Mouse (Mus musculus): Measurements from ENCODE around the gene Tnfrsf25. TPM values are rescaled to one million over a fixed set of nuclear protein-coding genes. Genes with fewer than 3 reads are reported as not detected.

Gene Tnfrsf25
- polyA plus RNA-seq (2015; fragmentation: Nextera tagmentation; extraction: Ambion mirVana), result 0.80 and 1.1 TPM in 2 replicates

DNA sequence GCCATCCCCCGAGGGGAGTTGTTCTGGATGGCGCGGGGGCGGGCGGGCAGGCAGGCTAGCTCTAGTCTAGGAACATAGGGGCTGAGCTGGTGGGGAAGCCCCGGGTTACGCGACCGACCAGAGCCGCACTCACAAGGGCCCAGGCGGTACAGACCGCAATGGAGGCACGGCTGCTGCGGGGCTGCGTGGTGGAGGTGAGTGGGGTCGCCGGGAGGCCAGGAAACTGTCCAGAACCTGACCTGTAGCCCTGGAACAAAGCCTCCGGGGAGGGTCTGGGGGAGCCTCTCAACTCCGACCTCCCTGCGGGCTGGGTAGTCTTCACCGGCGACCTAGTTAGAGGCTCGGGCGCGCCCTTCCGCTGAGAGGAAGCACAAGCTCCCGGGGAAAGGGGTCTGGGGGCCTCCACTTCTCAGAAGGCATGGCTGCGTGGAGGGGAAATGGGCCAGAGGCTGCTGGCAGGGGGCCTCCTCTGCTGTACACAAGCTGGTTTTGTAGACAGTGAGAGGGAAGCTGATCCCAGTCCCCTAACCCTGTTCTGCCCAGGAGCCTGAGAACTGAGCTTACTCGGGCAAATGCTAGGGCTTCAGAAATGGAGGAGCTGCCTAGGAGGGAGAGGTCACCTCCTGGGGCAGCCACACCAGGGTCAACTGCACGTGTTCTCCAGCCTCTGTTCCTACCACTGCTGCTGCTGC, at the start of gene Tnfrsf25:
TSS of gene Tnfrsf25 (plus strand) at position 14 of the 692 bp plus-strand sequence.
- Histone ChIP-seq H3K9ac (ENCODE audit: low read depth, low read length) (no peak within 1 kb of the TSS), H3K4me3 (ENCODE audit: low read length) (no peak within 1 kb of the TSS), H3K4me1 (ENCODE audit: control insufficient read depth, insufficient read depth, low read depth, low read length) (peaks cover 23% of the 10 kb centered on the region), H3K4me2 (ENCODE audit: low read length) (peak within 1 kb of the TSS; percentile 21; the same call in 1 of the 2 replicates), H3K27me3 (replicated peaks; ENCODE audit: control insufficient read depth, insufficient read depth, low read length) (peaks cover 69% of the 10 kb centered on the region), H3K36me3 (ENCODE audit: control insufficient read depth, insufficient read depth, low read length) (peaks cover 8% of the 10 kb centered on the region), H3K27ac (ENCODE audit: low read depth, low read length) (no peak within 1 kb of the TSS), H3K9me3 (ENCODE audit: control insufficient read depth, low read length) (no peaks in the 10 kb centered on the region)
- ATAC-seq, result 0 out of 2 replicates have a peak, but pooled peaks have one; percentile 4
- 3% methylated on average over 30 of the region's 30 CpGs for WGBS

DNA sequence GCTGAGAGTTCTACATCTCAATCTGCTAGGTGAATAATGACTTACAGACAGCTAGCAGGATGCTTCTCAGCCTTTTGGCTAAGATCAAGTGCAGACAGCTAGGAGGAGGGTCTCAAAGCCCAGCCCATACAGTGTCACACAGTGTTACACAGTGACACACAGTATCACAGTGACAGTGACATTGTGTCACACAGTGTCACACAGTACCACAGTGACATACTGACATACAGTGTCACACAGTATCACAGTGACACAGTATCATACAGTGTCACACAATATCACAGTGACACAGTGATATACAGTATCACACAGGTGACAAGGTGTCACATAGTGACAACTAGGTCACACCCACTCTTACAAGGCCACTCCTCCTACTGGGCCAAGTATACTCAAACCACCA, 48.5 kb upstream of the Tnfrsf25 start:
- Histone ChIP-seq H3K9ac (ENCODE audit: low read depth, low read length) (no peak overlapping the region), H3K4me3 (ENCODE audit: low read length) (no peak overlapping the region), H3K9me3 (ENCODE audit: control insufficient read depth, low read length) (no peaks in the 10 kb centered on the region), H3K27ac (ENCODE audit: low read depth, low read length) (no peak overlapping the region), H3K36me3 (ENCODE audit: control insufficient read depth, insufficient read depth, low read length) (no peaks in the 10 kb centered on the region), H3K27me3 (replicated peaks; ENCODE audit: control insufficient read depth, insufficient read depth, low read length) (no peaks in the 10 kb centered on the region), H3K4me2 (ENCODE audit: low read length) (no peak overlapping the region), H3K4me1 (ENCODE audit: control insufficient read depth, insufficient read depth, low read depth, low read length) (peaks cover 2% of the 10 kb centered on the region; the same call in 1 of the 2 replicates)
- ATAC-seq, result no peak

DNA sequence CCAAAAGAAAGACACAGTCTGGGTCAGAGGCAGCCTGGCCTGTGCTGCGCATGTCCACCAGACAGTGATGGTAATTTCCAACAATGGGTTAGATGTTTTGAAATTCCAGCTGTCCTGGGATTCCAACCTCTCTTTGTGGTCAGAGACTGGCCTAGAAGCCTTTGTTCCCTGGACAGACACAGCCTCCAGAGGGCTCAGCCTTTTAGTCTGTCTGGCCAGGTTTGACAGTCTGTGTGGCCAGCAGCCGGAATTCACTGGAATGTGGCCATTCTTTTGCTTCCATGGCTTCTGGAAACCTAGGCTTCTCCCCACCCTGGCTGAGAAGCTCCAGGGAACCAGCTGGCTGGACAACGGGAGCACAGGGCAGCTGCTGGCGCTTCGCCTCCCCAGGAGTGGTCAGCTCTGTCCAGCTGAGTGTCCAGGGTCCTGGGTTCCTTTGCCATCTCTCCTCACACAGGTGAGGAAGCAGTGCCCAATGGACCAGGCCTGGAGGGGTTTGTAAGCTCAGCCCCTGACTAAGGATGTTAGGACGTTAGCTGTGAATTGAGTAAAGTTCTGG, 47.5 kb upstream of the Tnfrsf25 start:
- no peak overlapping the region for H3K27ac ChIP-seq (ENCODE audit: low read depth, low read length)
- H3K4me1 ChIP-seq (ENCODE audit: control insufficient read depth, insufficient read depth, low read depth, low read length), result peaks cover 8% of the 10 kb centered on the region; the same call in 1 of the 2 replicates
- no peaks in the 10 kb centered on the region for H3K36me3 ChIP-seq (ENCODE audit: control insufficient read depth, insufficient read depth, low read length)
- ATAC-seq, result no peak
- H3K4me3 ChIP-seq (ENCODE audit: low read length), result no peak overlapping the region
- no peaks in the 10 kb centered on the region for H3K27me3 ChIP-seq (replicated peaks; ENCODE audit: control insufficient read depth, insufficient read depth, low read length)
- no peak overlapping the region for H3K4me2 ChIP-seq (ENCODE audit: low read length)
- no peaks in the 10 kb centered on the region for H3K9me3 ChIP-seq (ENCODE audit: control insufficient read depth, low read length)
- no peak overlapping the region for H3K9ac ChIP-seq (ENCODE audit: low read depth, low read length)
- WGBS, result 63% methylated on average over 6 of the region's 6 CpGs

DNA sequence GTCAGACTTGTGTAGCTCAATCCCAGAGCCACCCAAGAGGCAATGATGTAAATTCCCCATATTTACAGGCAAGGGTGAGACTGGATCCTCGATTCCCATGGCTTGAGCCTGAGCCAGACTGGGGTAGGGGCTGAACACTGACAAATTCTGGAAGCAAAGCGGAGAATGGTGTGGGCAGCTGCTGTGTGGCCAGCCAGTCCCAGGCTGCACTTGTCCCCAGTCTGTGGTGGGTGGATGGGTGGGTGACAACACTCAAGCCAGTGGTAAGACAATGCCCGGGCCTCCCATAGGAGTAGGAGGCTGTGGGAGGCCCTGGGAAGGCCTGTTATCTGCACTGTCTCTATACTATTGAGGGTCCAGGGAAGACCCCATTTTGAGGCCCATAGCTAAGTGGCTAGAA, 46.5 kb upstream of the Tnfrsf25 start:
- Histone ChIP-seq H3K4me1 (ENCODE audit: control insufficient read depth, insufficient read depth, low read depth, low read length) (peaks cover 12% of the 10 kb centered on the region; the same call in 1 of the 2 replicates), H3K4me2 (ENCODE audit: low read length) (no peak overlapping the region), H3K4me3 (ENCODE audit: low read length) (no peak overlapping the region), H3K9ac (ENCODE audit: low read depth, low read length) (no peak overlapping the region), H3K27me3 (replicated peaks; ENCODE audit: control insufficient read depth, insufficient read depth, low read length) (no peaks in the 10 kb centered on the region), H3K36me3 (ENCODE audit: control insufficient read depth, insufficient read depth, low read length) (no peaks in the 10 kb centered on the region), H3K27ac (ENCODE audit: low read depth, low read length) (no peak overlapping the region), H3K9me3 (ENCODE audit: control insufficient read depth, low read length) (no peaks in the 10 kb centered on the region)
- WGBS, result 74% methylated on average over 3 of the region's 3 CpGs
- ATAC-seq, result no peak

DNA sequence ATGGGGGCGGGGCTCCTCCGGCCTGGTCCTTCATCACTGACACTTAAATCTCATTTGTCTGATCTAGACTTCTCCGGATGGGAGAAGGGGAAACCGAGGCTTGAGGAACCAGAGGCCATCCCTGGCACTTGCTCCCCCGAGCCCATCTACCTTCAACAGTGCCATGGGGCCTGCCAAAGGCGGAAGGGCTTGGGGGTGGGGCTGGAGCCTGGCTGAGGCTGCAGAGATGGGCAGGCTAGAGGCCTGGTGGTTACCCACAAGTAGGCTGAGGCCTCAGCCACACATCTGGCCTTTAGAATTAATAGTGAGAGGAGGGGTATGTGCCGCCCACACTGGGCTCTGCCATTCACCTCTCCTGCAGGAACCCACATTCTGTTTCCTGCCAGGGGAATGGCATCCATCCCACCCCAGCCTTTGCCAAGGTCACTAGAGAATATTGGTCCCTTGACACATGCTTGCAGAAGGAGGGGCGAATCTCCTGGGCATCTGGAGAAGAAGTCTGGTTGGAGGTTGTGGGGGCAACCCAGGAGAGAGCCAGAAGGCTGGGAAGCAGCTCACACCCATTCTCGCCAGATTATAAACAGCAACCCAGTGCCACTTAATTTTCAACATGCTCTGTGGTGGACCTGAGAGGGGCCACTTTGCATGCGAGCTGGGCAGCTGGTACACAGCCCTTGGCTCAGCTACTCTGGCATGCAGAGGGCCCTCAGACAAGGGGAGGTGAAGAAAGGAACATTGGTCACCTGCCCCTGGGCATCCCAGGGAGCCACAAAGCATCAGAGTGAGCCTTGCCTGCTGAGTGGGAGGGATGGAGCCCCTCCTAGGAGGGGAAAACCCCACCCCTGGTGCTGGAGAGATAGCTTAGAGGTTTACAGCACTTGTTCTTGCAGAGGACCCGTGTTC, 45.0 kb upstream of the Tnfrsf25 start:
- no peak overlapping the region for H3K27ac ChIP-seq (ENCODE audit: low read depth, low read length)
- peak; percentile 32; the same call in 1 of the 2 replicates for ATAC-seq
- H3K9ac ChIP-seq (ENCODE audit: low read depth, low read length), result no peak overlapping the region

DNA sequence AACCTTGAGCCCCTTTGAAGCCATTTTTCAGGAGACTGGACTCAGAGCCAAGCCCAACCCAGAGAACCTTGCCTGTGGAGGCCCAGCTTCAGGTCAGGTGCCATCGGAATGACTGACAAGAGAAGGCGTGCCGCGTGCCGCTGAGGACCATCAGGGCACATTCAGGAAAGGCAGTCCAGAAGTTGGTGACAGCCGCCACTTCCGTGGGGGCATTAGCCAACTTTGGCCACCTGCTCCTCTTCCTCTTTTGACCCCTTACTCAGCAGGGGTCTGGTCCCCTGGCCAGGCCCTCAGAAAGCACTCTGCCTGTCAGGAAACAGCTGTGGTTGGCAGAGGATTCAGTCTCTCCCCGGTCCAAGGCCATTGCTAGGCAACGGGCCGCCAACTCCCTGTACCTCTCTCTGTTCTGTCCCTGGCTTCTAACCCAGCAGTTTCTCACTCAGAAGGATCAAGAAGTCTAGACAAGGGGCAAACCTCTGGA, 43.6 kb upstream of the Tnfrsf25 start, which contains the start of gene Plekhg5:
TSS of gene Plekhg5 (plus strand) at position 378 of the 481 bp plus-strand sequence.
- Histone ChIP-seq H3K9ac (ENCODE audit: low read depth, low read length) (no peak within 1 kb of the TSS), H3K36me3 (ENCODE audit: control insufficient read depth, insufficient read depth, low read length) (no peaks in the 10 kb centered on the region), H3K4me2 (ENCODE audit: low read length) (no peak within 1 kb of the TSS), H3K4me1 (ENCODE audit: control insufficient read depth, insufficient read depth, low read depth, low read length) (peaks cover 12% of the 10 kb centered on the region; the same call in 1 of the 2 replicates), H3K4me3 (ENCODE audit: low read length) (no peak within 1 kb of the TSS), H3K27me3 (replicated peaks; ENCODE audit: control insufficient read depth, insufficient read depth, low read length) (no peaks in the 10 kb centered on the region), H3K9me3 (ENCODE audit: control insufficient read depth, low read length) (no peaks in the 10 kb centered on the region), H3K27ac (ENCODE audit: low read depth, low read length) (no peak within 1 kb of the TSS; the same call in 1 of the 2 replicates)
- 55% methylated on average over 10 of the region's 10 CpGs for WGBS
- peak; percentile 69; the same call in 1 of the 2 replicates for ATAC-seq

More for the DNA sequence above, 45.0 kb upstream of the Tnfrsf25 start:
- H3K4me3 ChIP-seq (ENCODE audit: low read length), result no peak overlapping the region
- H3K4me1 ChIP-seq (ENCODE audit: control insufficient read depth, insufficient read depth, low read depth, low read length), result peaks cover 12% of the 10 kb centered on the region; the same call in 1 of the 2 replicates
- H3K27me3 ChIP-seq (replicated peaks; ENCODE audit: control insufficient read depth, insufficient read depth, low read length), result no peaks in the 10 kb centered on the region
- no peaks in the 10 kb centered on the region for H3K36me3 ChIP-seq (ENCODE audit: control insufficient read depth, insufficient read depth, low read length)
- H3K9me3 ChIP-seq (ENCODE audit: control insufficient read depth, low read length), result no peaks in the 10 kb centered on the region
- 77% methylated on average over 11 of the region's 11 CpGs for WGBS
- H3K4me2 ChIP-seq (ENCODE audit: low read length), result no peak overlapping the region

DNA sequence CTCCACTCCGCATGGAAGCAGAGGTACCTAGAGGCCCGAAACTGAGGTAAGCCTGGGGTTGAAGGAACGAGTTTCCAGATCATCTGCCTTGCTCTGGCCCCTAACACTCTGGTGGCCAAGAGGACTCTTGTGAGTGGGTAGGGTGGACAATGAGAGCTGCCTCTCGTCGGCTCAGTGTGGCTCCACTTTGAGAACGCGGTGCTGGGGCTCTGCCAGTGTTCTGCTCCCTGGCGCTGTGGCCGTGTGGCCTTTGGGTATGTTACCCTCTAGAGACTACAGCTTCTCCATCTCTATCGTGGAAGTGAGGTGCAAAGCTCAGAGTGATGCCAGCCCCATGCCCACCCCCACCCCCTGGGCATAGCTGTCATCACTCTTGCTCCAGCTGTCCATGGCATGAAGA, 43.1 kb upstream of the Tnfrsf25 start:
- Histone ChIP-seq H3K9me3 (ENCODE audit: control insufficient read depth, low read length) (no peaks in the 10 kb centered on the region), H3K27me3 (replicated peaks; ENCODE audit: control insufficient read depth, insufficient read depth, low read length) (no peaks in the 10 kb centered on the region), H3K4me1 (ENCODE audit: control insufficient read depth, insufficient read depth, low read depth, low read length) (peaks cover 12% of the 10 kb centered on the region; the same call in 1 of the 2 replicates), H3K27ac (ENCODE audit: low read depth, low read length) (no peak overlapping the region), H3K9ac (ENCODE audit: low read depth, low read length) (no peak overlapping the region), H3K36me3 (ENCODE audit: control insufficient read depth, insufficient read depth, low read length) (no peaks in the 10 kb centered on the region), H3K4me2 (ENCODE audit: low read length) (no peak overlapping the region), H3K4me3 (ENCODE audit: low read length) (no peak overlapping the region)
- no peak for ATAC-seq
- 45% methylated on average over 10 of the region's 10 CpGs for WGBS

DNA sequence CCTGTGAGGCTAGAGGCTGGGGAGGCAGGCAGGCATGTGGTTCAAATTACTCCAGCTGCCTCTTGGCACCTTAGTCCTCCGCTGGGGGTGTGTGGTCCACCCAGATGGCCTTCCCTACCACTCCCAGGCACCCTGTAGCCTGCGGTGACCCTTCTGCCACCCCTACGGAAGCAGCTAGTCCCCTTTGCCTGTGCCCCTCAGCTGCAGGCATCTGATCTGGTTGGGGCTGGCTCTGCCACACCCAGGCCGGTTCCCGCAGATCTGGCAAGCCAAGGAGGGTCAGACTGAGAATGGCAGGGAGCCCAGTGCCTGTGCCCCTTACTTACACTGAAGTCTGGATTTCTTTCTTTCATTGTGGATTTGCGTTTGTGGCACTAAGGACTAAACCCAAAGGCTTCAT, 42.0 kb upstream of the Tnfrsf25 start:
- no peaks in the 10 kb centered on the region for H3K36me3 ChIP-seq (ENCODE audit: control insufficient read depth, insufficient read depth, low read length)
- H3K27ac ChIP-seq (ENCODE audit: low read depth, low read length), result no peak overlapping the region
- no peak overlapping the region for H3K4me2 ChIP-seq (ENCODE audit: low read length)
- WGBS, result 68% methylated on average over 6 of the region's 6 CpGs
- no peak overlapping the region for H3K9ac ChIP-seq (ENCODE audit: low read depth, low read length)
- ATAC-seq, result no peak
- no peaks in the 10 kb centered on the region for H3K9me3 ChIP-seq (ENCODE audit: control insufficient read depth, low read length)
- H3K27me3 ChIP-seq (replicated peaks; ENCODE audit: control insufficient read depth, insufficient read depth, low read length), result no peaks in the 10 kb centered on the region
- H3K4me1 ChIP-seq (ENCODE audit: control insufficient read depth, insufficient read depth, low read depth, low read length), result peaks cover 12% of the 10 kb centered on the region; the same call in 1 of the 2 replicates
- H3K4me3 ChIP-seq (ENCODE audit: low read length), result no peak overlapping the region
